Mouse (Mus musculus) gastrocnemius, adult 8-10 months (tissue): ENCODE data around the gene Cabin1. TPM values are rescaled to one million over a fixed set of nuclear protein-coding genes. Genes with fewer than 3 reads are reported as not detected.
A peak's percentile ranks its signal among the peaks of the same experiment; 100 is the strongest.

Experiments used
- DNase-seq, 2 experiments: peaks; one replicate each; pipeline ENCODE4 v3.0.0; 2022; ENCODE audit warnings: low spot score in 2 of 2
- total RNA-seq, 4 experiments: library from RNA; stranded (reverse); gene quantifications; 2 replicates each; pipeline ENCODE4 v1.2.4; 2022

Gene Cabin1
- total RNA-seq: 1 to 10 TPM; 6.6 to 9.3 (median 7.4) TPM

- peak; percentile 91 to 94 for DNase-seq
These were observed at the start of gene Cabin1 for GRCm38 (mm10) chr10:75763682-75764518. TSS of gene Cabin1 (minus strand) at chr10:75764341.

DNA sequence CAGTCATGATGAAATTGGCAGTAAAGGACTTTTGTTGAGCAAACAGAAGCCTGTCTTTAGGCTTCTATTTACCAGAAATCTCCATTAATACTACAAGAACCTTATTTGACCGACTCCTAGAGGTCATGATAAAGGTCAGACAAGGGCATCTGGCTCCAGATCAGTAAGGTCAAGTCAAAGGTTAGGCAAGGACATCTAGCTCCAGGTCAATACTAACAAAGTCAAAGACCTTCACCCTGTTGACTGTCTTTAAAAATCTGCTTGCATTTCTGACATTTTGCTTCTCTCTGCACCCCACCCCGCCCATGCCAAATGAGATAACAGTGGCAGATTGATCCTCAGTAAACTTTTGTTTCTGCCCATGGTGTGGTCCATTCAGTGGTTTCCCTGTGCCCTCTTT, 40.1 kb upstream of the Cabin1 start:
- no peak for DNase-seq

GRCm38 (mm10) chr10:75798176-75798696, 34.1 kb upstream of the Cabin1 start, which contains the start of gene Gstt1:
TSS of gene Gstt1 (minus strand) at chr10:75798584.
- DNase-seq: peak; percentile 62 to 77

- DNase-seq: peak; percentile 35 to 58
These were observed 33.6 kb upstream of the Cabin1 start for GRCm38 (mm10) chr10:75797619-75798175.

DNA sequence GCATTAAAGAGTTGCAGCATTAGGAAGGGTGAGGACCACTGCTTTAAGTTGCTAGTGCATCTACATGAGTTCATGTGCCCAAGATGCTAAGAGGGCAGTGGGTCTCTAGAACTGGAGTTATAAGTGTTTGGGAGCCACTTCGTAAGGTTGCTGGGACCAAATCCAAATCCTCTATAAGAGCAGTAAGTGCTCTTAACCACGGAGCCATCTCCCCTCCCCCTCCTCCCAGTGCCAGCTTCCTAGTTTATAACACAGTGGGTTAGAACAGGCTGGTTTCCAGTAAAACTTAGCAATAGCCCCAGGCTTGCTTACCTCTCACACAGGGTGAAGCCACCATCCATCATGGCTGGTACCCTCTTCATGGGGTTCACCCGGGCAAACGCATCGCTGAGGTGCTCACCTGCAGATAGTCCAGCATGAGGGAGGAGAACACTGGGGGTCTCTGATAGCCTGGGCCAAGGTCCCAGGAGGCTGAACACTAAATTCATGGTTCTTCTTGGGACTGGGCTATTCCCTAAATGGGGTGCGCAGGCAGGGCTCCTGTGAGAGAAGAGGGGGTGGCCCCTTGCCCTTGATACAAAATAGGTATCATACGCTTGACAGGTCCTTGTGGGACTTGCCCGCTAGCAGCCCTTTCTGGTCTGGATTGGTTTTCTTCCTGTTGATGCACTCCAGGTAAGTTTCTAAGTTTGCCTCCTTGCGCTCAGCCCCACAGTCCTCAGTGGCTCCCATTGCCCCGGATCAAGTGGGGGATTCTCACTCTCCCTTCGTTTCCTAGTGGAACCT, 32.8 kb upstream of the Cabin1 start:
- DNase-seq: no peak

- DNase-seq: no peak
These were observed 30.7 kb upstream of the Cabin1 start for GRCm38 (mm10) chr10:75794880-75795279.

DNA sequence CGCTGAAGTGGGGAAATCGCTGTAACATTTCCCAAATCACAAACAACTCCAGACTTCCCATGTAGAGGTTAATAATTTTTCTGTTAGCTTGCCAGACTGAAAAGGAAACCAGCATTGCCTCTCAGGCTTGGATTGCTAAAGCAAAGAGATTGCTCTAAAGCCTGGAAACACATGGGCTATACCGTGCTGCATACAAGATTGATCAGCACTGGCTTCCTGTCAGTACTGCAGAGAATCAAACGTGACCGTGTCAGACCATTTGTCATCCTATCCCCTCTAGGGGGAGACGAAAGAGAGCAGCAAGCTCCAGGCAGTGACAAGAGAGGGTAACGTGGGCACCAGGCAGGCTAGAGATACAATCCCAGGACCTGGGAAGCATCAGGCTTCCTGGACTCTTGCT, 26.6 kb upstream of the Cabin1 start:
- DNase-seq: no peak

GRCm38 (mm10) chr10:75789841-75790240, 25.7 kb upstream of the Cabin1 start:
- DNase-seq: no peak

DNA sequence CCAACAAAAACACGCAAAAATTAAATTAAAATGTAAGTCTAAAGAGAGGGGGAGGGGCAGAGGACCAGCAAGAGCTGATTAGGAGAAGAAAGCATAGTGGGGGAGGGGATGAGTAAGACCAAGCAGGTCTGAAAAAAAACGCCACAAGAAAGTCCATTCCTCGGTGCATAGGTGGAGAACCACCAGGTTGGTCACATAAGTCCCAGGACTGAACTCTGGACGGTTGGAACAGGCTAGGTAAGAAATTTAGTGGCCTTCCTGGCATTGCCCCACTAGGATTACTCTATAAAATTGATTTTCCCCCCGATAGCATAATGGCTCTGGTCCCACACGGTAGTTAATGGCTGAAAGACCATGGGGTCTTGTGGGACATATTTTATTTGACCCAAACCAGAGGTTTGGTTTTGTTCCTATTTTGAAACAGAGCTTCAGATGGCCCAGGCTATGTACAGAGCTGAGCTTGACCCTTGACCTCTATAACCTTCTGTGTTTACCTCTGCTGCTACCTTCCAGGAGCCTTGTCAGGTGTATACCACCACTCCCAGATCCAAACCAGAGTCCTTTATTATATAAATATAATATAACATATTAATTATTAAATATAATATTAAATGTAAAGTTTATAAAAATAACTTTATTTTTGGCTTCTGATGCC, 25.1 kb upstream of the Cabin1 start:
- DNase-seq: no peak

- no peak for DNase-seq
These were observed 24.1 kb upstream of the Cabin1 start for GRCm38 (mm10) chr10:75788277-75788676.

- no peak for DNase-seq
These were observed 21.3 kb upstream of the Cabin1 start for GRCm38 (mm10) chr10:75785442-75785841.

GRCm38 (mm10) chr10:75780769-75781578, 16.8 kb upstream of the Cabin1 start, which contains the start of the genes Gm20441 and Gstt3:
TSS of gene Gm20441 (minus strand) at chr10:75780954.
TSS of gene Gstt3 (minus strand) at chr10:75781414.
- DNase-seq: peak; percentile 42 to 46

GRCm38 (mm10) chr10:75779206-75780174, 15.3 kb upstream of the Cabin1 start:
- DNase-seq: no peak

GRCm38 (mm10) chr10:75777885-75778284, 13.7 kb upstream of the Cabin1 start:
- DNase-seq: no peak

DNA sequence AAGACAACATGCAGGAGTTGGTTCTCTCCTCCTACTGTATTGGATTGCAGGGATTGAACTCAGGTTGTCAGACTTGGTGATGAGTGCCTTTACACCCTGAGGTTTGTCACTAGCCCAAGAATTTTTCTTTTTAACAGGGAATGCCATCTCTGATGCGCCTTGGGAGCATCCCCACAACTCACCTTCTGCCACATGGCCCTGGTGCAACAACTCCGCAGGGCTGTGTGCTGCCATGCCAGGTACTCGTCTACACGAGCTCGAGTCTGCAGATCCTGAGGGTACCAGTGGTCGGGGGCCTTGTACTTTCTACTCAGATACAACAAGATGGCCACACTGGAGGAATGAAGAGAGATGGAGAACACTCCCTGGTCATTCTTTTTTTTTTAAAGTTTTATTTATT, 12.4 kb upstream of the Cabin1 start:
- no peak for DNase-seq

DNA sequence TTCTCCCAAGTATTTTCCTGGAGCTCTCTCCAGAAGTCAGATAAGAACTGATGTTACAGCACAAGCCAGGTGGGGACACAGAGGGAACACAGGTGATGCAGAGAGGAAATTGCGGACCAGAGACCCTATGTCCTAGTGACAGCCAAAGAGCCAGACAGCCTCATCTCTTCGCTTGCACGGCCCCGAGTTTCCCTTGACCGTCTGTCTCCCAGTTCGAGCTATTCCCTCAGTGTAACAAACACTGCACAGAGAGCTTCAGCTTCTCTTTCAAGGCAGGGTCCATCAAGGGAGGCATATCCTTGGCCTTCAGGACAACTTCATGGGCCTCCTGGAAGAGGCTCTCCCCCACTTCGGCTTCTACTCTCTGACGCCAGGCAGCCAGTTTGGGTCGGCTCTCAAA, 10.4 kb upstream of the Cabin1 start:
- no peak for DNase-seq

- DNase-seq: no peak
These were observed 10.0 kb upstream of the Cabin1 start for GRCm38 (mm10) chr10:75774102-75774501.

- DNase-seq: peak; percentile 58 to 81
These were observed 8.9 kb upstream of the Cabin1 start, which contains the start of gene Ddt for GRCm38 (mm10) chr10:75772795-75773664. TSS of gene Ddt (minus strand) at chr10:75773414.
